Mouse (Mus musculus) limb, embryonic 13.5 days (tissue): ENCODE measurements around the gene Ston2. TPM values are rescaled to one million over a fixed set of nuclear protein-coding genes. Genes with fewer than 3 reads are reported as not detected.

Source experiments
- ATAC-seq: fragments of 200-750 bp; cut with Nextera tagmentation; 2 replicates; pipeline ENCODE4 v1.8.0; 2017; ENCODE audit warnings: low read depth, moderate number of reproducible peaks, moderate TSS enrichment; ENCODE audit not compliant: low FRiP score
- H3K27ac ChIP-seq: fragments of 300-500 bp; sonication (generic); 2 replicates; pipeline ENCODE4 v1.5.1; 2015; ENCODE audit warnings: inconsistent platforms, mild to moderate bottlenecking, moderate library complexity
- H3K27me3 ChIP-seq: fragments of 300-500 bp; sonication (generic); 2 replicates; pipeline ENCODE4 v1.6.1; 2015; ENCODE audit warnings: mild to moderate bottlenecking, inconsistent platforms
- H3K36me3 ChIP-seq: fragments of 300-500 bp; sonication (generic); 2 replicates; pipeline ENCODE4 v1.6.1; 2015; ENCODE audit warnings: inconsistent platforms, mild to moderate bottlenecking, moderate library complexity
- H3K4me1 ChIP-seq: fragments of 300-500 bp; sonication (generic); 2 replicates; pipeline ENCODE4 v1.6.1; 2015; ENCODE audit warnings: inconsistent platforms
- H3K4me2 ChIP-seq: fragments of 300-500 bp; sonication (generic); replicated peaks from 2 replicates; pipeline ENCODE4 v1.6.1; 2015; ENCODE audit warnings: inconsistent platforms, mild to moderate bottlenecking, moderate library complexity
- H3K4me3 ChIP-seq: fragments of 300-500 bp; sonication (generic); 2 replicates; pipeline ENCODE4 v1.5.1; 2015; ENCODE audit warnings: moderate library complexity, mild to moderate bottlenecking, inconsistent platforms
- H3K9ac ChIP-seq: fragments of 300-500 bp; sonication (generic); 2 replicates; pipeline ENCODE4 v1.6.1; 2015; ENCODE audit warnings: mild to moderate bottlenecking, inconsistent platforms
- H3K9me3 ChIP-seq: fragments of 300-500 bp; sonication (generic); 2 replicates; pipeline ENCODE4 v1.6.1; 2016; ENCODE audit warnings: inconsistent platforms
- WGBS: fragments of 180-500 bp; shearing (Covaris S2); methylation state at CpG from one replicate; pipeline ENCODE4 v1.1.7; 2015; 5-methylcytosine and 5-hydroxymethylcytosine counted together
- polyA plus RNA-seq: library from polyadenylated mRNA; unstranded; fragments of >200 nt; fragmentation: Nextera tagmentation; extraction: Ambion mirVana; gene quantifications from 2 replicates; pipeline ENCODE4 v1.2.1, GENCODE M21; 2015

The Ston2 gene
- polyA plus RNA-seq, 1 experiment from 2014 or later = 7.4 TPM

GRCm38 (mm10) chr12:91710876-91711275, 77.3 kb downstream of the Ston2 start:
- no peaks in the 10 kb centered on the region for H3K9me3 ChIP-seq
- peaks cover 7% of the 10 kb centered on the region; the same call in 1 of the 2 replicates for H3K4me1 ChIP-seq
- 33% methylated on average over 3 of the region's 3 CpGs for WGBS
- no peak overlapping the region for H3K27ac ChIP-seq
- H3K4me3 ChIP-seq = no peak overlapping the region
- H3K9ac ChIP-seq = no peak overlapping the region
- no peak for ATAC-seq
- no peak overlapping the region for H3K4me2 ChIP-seq
- no peaks in the 10 kb centered on the region for H3K36me3 ChIP-seq
- H3K27me3 ChIP-seq = no peaks in the 10 kb centered on the region

- H3K27me3 ChIP-seq = no peaks in the 10 kb centered on the region
- H3K9ac ChIP-seq = no peak overlapping the region
- no peaks in the 10 kb centered on the region for H3K9me3 ChIP-seq
- H3K4me2 ChIP-seq = no peak overlapping the region
- H3K4me1 ChIP-seq = peaks cover 7% of the 10 kb centered on the region; the same call in 1 of the 2 replicates
- H3K4me3 ChIP-seq = no peak overlapping the region
- no peak for ATAC-seq
- H3K27ac ChIP-seq = no peak overlapping the region
- WGBS = 57% methylated on average over 6 of the region's 6 CpGs
- no peaks in the 10 kb centered on the region for H3K36me3 ChIP-seq
Observed at GRCm38 (mm10) chr12:91709634-91710033, 78.6 kb downstream of the Ston2 start.

GRCm38 (mm10) chr12:91709232-91709631, 79.0 kb downstream of the Ston2 start:
- Histone ChIP-seq H3K27me3 (no peaks in the 10 kb centered on the region), H3K4me1 (peaks cover 7% of the 10 kb centered on the region; the same call in 1 of the 2 replicates), H3K36me3 (no peaks in the 10 kb centered on the region), H3K4me3 (no peak overlapping the region), H3K9me3 (no peaks in the 10 kb centered on the region), H3K27ac (no peak overlapping the region), H3K4me2 (no peak overlapping the region), H3K9ac (no peak overlapping the region)
- 49% methylated on average over 5 of the region's 5 CpGs for WGBS
- ATAC-seq = no peak

- no peaks in the 10 kb centered on the region for H3K27me3 ChIP-seq
- H3K9ac ChIP-seq = no peak overlapping the region
- no peak for ATAC-seq
- H3K27ac ChIP-seq = no peak overlapping the region
- no peaks in the 10 kb centered on the region for H3K9me3 ChIP-seq
- H3K4me3 ChIP-seq = no peak overlapping the region
- H3K4me2 ChIP-seq = no peak overlapping the region
- peaks cover 7% of the 10 kb centered on the region; the same call in 1 of the 2 replicates for H3K4me1 ChIP-seq
- no peaks in the 10 kb centered on the region for H3K36me3 ChIP-seq
- WGBS = 85% methylated on average over 4 of the region's 4 CpGs
Observed at GRCm38 (mm10) chr12:91707807-91708206, 80.4 kb downstream of the Ston2 start.

- H3K27me3 ChIP-seq = no peaks in the 10 kb centered on the region
- no peaks in the 10 kb centered on the region for H3K36me3 ChIP-seq
- peaks cover 3% of the 10 kb centered on the region; the same call in 1 of the 2 replicates for H3K4me1 ChIP-seq
- no peak overlapping the region for H3K4me2 ChIP-seq
- 79% methylated on average over 5 of the region's 5 CpGs for WGBS
- no peak for ATAC-seq
- H3K4me3 ChIP-seq = no peak overlapping the region
- H3K27ac ChIP-seq = no peak overlapping the region
- no peaks in the 10 kb centered on the region for H3K9me3 ChIP-seq
- H3K9ac ChIP-seq = no peak overlapping the region
Observed at GRCm38 (mm10) chr12:91703533-91703932, 84.7 kb downstream of the Ston2 start.

- WGBS = 81% methylated on average over 5 of the region's 5 CpGs
- H3K27me3 ChIP-seq = no peaks in the 10 kb centered on the region
- H3K4me2 ChIP-seq = no peak overlapping the region
- no peak overlapping the region for H3K9ac ChIP-seq
- no peaks in the 10 kb centered on the region for H3K36me3 ChIP-seq
- no peak overlapping the region for H3K4me3 ChIP-seq
- H3K27ac ChIP-seq = no peak overlapping the region
- H3K9me3 ChIP-seq = no peaks in the 10 kb centered on the region
- peaks cover 2% of the 10 kb centered on the region; the same call in 1 of the 2 replicates for H3K4me1 ChIP-seq
- no peak for ATAC-seq
Observed at GRCm38 (mm10) chr12:91702829-91703228, 85.4 kb downstream of the Ston2 start.

GRCm38 (mm10) chr12:91699451-91700141, 88.6 kb downstream of the Ston2 start:
- WGBS = 87% methylated on average over 7 of the region's 7 CpGs
- H3K4me2 ChIP-seq = no peak overlapping the region
- H3K4me3 ChIP-seq = no peak overlapping the region
- H3K36me3 ChIP-seq = no peaks in the 10 kb centered on the region
- no peaks in the 10 kb centered on the region for H3K4me1 ChIP-seq
- no peaks in the 10 kb centered on the region for H3K9me3 ChIP-seq
- H3K27me3 ChIP-seq = no peaks in the 10 kb centered on the region
- no peak overlapping the region for H3K9ac ChIP-seq
- ATAC-seq = no peak
- no peak overlapping the region for H3K27ac ChIP-seq

- Histone ChIP-seq H3K27me3 (no peaks in the 10 kb centered on the region), H3K9me3 (no peaks in the 10 kb centered on the region), H3K4me2 (no peak overlapping the region), H3K36me3 (no peaks in the 10 kb centered on the region), H3K9ac (no peak overlapping the region), H3K4me3 (no peak overlapping the region), H3K4me1 (0 out of 2 replicates have a peak, but pooled peaks cover 3% of the 10 kb centered on the region), H3K27ac (no peak overlapping the region)
- no peak for ATAC-seq
- 94% methylated on average over 4 of the region's 4 CpGs for WGBS
Observed at GRCm38 (mm10) chr12:91696231-91696630, 92.0 kb downstream of the Ston2 start.

- Histone ChIP-seq H3K4me3 (no peak overlapping the region), H3K36me3 (no peaks in the 10 kb centered on the region), H3K9me3 (no peaks in the 10 kb centered on the region), H3K27me3 (no peaks in the 10 kb centered on the region), H3K4me2 (no peak overlapping the region), H3K27ac (no peak overlapping the region), H3K9ac (no peak overlapping the region), H3K4me1 (0 out of 2 replicates have a peak, but pooled peaks cover 3% of the 10 kb centered on the region)
- 87% methylated on average over 4 of the region's 4 CpGs for WGBS
- no peak for ATAC-seq
Observed at GRCm38 (mm10) chr12:91695761-91696160, 92.4 kb downstream of the Ston2 start.

- no peaks in the 10 kb centered on the region for H3K36me3 ChIP-seq
- H3K4me1 ChIP-seq = 0 out of 2 replicates have a peak, but pooled peaks cover 3% of the 10 kb centered on the region
- no peak for ATAC-seq
- H3K27me3 ChIP-seq = no peaks in the 10 kb centered on the region
- no peaks in the 10 kb centered on the region for H3K9me3 ChIP-seq
- no peak overlapping the region for H3K4me2 ChIP-seq
- no peak overlapping the region for H3K4me3 ChIP-seq
- no peak overlapping the region for H3K27ac ChIP-seq
- 67% methylated on average over 4 of the region's 4 CpGs for WGBS
- H3K9ac ChIP-seq = no peak overlapping the region
Observed at GRCm38 (mm10) chr12:91694748-91695147, 93.4 kb downstream of the Ston2 start.

GRCm38 (mm10) chr12:91693566-91693965, 94.6 kb downstream of the Ston2 start:
- Histone ChIP-seq H3K4me2 (no peak overlapping the region), H3K9me3 (no peaks in the 10 kb centered on the region), H3K9ac (no peak overlapping the region), H3K27ac (no peak overlapping the region), H3K36me3 (no peaks in the 10 kb centered on the region), H3K4me3 (no peak overlapping the region), H3K27me3 (no peaks in the 10 kb centered on the region), H3K4me1 (0 out of 2 replicates have a peak, but pooled peaks cover 3% of the 10 kb centered on the region)
- 52% methylated on average over 7 of the region's 7 CpGs for WGBS
- ATAC-seq = peak; percentile 28; the same call in 1 of the 2 replicates

GRCm38 (mm10) chr12:91692991-91693390, 95.2 kb downstream of the Ston2 start:
- ATAC-seq = no peak
- no peak overlapping the region for H3K4me3 ChIP-seq
- no peak overlapping the region for H3K27ac ChIP-seq
- no peak overlapping the region for H3K9ac ChIP-seq
- no peaks in the 10 kb centered on the region for H3K9me3 ChIP-seq
- 0 out of 2 replicates have a peak, but pooled peaks cover 3% of the 10 kb centered on the region for H3K4me1 ChIP-seq
- 78% methylated on average over 3 of the region's 3 CpGs for WGBS
- no peaks in the 10 kb centered on the region for H3K27me3 ChIP-seq
- H3K36me3 ChIP-seq = no peaks in the 10 kb centered on the region
- H3K4me2 ChIP-seq = no peak overlapping the region
